Mouse (Mus musculus) erythroblast, embryonic 14.5 days (primary cell): ENCODE measurements around the gene Cand1.

Experiments used
- GATA1 ChIP-seq: IDR thresholded peaks from 2 replicates; pipeline ENCODE4 v1.6.1; 2012; ENCODE audit warnings: low read length, inconsistent platforms, mixed read lengths
- TAL1 ChIP-seq: IDR thresholded peaks from 3 replicates; pipeline ENCODE4 v1.6.1; 2012; ENCODE audit warnings: low read length, inconsistent platforms, mixed read lengths

DNA sequence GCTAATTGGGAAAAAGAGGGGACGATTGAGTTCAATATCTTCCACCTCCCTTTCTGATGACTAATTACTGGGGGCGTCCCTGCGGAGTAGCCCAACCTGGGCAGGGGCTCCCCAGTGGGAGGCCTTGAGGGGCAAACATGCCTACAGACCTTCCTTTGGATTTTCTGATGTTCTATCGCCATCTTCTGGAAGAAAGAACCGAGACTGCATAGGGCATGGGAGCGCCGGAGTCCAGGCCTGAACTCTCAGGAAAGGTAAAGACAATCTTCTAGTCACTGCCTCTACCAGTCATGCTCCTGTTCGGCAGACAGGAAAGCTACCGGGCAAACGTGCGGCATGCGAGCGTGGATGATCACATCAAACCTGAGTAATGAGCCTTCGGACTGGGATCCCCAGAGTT, 71.1 kb downstream of the Cand1 start:
- TF ChIP-seq GATA1 (no peak), TAL1 (no peak)
